Mouse (Mus musculus) mesoderm, embryonic 11.5 days (tissue): ENCODE results near the gene Zfp637.
"Not testable (repeated sequence)": the region's sequence is repeated elsewhere in the genome, so short reads cannot be mapped to it uniquely, and the experiment has no call there.

Experiments used
- DNase-seq: peaks from one replicate; pipeline ENCODE4 v3.0.0-alpha.2; 2012; ENCODE audit warnings: low read depth, low spot score

The Zfp637 gene

DNA sequence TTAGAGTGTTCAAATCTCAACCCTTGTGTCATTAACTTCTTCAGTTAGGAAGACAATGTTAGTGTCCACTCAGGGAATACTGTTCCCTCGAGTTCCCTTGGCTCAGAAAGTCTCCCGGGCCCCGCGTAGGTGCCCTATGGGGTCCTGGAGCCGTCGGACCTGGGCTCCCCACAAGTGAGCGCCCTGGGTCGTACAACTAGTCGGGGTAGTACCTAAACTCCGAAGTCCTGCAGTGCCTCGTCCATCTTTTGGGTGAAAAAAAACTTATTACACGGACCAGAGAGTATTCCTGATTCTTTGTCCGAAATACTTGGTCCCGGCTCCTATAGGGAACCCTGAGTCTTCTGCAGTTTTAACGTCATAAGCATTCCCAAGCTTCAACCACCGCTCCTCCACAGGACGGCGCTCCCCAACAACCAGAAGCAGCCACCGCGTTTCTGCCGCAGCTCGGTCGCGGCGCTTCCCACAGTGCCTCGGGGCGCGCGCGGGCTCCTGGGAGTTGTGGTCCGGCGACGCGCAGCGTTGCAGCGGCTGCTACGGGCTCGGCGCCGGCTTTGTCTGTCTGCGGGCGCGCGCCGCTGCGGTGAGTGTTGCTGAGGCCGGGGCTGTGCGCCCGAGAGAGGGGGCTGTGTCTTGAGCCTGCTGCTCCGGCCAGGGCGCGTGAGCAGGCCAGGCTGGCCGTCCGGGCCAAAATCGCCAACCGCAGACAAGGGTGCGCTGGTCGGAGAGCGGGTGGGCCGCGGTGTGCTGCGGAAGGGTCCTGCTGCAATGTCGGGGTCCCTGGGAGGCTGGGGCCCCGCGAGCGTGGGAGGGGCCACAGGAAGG lies at the start of gene Zfp637:
Gene Zfp637 (plus strand): TSS at position 495 of the 825 bp plus-strand sequence.
- peak; percentile 93 for DNase-seq

DNA sequence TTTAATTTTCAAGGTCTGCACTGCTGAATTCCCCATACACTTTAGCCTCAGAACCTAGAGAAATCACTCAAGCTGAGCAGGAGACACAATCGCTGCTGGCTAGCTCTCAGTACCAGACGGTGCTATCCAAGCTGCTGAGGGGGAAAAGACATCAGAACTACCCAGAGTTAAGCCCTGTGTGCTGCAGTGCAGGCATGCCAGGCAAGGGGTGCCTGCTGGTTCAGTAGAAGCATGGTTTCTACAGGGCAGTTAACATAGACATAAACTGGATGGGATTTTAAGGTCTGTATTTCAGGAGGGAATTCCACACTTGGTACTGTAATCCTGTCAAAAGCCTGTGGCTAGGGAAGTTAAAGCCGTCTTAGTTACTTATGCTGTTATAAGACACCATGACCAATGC lies 45.7 kb upstream of the Zfp637 start:
- DNase-seq, result no peak

DNA sequence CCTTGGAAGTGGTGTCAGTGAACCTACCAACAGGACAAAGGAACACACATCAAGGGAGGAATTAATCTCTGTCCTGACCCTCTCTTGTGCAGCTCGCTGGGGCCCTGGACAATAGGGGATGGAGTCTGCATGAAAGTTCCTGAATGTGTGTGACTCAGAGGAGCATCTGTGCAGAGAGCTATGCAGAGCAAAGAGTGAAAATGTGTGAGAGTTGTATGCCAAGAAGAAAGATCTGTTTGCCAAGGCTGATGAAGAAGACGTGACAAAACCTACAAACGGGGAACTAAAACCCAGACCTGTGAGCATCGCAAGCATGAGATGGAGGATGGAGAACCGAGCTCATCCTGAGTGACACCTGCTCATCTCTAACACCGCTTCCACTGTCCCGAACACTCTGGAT lies 40.2 kb upstream of the Zfp637 start:
- no peak for DNase-seq

DNA sequence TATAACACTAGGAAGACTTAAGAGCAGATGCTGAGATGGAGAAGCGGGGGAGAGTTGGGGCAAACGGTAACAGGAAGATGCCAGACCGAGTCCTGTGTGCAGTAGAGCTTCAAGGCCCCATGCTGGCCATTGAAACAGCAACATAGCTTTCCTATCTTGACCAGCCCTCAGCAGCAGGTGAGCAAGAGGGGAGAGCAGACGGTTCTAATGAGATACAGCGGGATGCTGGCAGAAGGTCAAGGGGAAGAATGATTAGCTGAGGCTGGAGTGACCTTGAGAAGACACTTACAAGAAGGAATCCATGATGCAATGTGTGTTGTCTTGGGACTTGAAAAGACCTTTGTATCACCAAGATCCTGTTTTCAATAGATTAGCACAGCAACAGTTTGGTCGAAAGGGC lies 39.2 kb upstream of the Zfp637 start:
- DNase-seq, result no peak

DNA sequence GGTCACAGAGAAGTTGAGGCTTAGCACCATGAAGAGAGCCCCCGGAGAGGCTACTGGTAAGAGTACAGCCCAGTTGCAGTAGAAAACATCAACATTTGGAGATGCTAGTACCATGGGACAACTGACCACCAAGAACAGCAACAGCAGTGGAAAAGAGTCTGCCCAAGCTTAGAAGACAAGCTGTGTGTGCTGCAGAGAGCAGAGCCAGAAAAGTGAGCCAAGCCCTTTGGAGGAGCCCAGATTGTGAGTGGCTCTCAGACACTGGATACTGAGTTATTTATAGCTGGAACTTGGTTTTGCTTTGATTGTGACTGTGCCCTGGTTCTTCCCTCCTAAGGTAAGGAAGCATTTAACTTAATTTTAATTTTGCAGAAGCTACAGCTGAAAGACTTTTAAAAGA lies 33.2 kb upstream of the Zfp637 start:
- DNase-seq, result no peak

DNA sequence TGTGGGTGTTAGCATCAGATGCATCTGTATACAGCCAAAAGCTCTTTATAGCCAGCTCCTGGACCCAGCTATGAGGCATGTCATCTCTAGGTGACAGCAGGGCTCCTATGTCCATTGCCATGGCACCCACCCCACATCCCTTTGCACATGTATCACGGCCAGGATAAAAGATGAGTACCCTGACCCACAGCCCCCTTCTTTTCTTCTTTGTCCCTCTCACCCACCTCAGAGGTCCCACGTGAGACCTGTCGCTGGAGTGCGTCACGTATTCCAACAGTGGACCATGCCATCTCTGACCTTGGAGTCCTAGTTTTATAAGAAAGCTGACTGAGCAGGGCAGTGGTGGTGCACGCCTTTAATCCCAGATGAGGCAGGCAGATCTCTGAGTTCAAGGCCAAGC lies 31.2 kb upstream of the Zfp637 start:
- no peak for DNase-seq

DNA sequence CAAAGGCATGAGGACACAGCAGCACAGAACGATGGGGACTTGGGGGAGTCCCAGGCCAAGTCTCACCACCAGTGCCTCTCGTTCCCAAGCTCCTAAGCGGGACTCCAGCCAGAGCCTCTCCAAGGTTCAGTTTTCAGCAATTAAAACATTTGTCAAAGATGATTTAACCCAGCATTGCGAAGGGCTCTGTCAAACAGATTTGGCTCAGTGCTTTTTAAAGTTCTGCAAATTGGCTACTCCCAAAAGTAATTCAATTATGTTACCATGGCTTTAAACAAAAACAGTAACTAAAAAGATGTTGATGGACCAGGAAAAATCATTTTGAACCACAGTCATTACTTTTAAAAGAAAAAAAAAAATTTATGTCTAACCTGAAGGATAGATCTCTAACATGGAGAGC lies 30.3 kb upstream of the Zfp637 start:
- DNase-seq, result no peak

DNA sequence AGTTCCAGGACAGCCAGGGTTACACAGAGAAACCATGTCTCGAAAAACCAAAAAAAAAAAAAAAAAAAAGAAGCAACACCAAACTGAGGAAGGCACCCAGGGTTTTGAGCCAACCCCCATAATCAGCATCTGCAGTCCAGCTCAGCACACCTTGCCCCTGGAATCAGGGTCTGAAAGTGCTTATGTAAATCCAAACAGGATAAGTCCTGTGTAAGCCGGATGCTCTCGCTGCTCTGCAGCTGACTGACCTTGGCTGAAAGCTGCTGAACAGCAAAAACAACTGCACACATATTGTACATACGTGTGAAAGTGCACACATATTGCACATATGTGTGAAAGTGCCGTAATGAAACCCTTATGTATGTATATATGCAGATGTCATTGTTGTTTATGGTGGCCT lies 29.7 kb upstream of the Zfp637 start:
- no peak for DNase-seq

DNA sequence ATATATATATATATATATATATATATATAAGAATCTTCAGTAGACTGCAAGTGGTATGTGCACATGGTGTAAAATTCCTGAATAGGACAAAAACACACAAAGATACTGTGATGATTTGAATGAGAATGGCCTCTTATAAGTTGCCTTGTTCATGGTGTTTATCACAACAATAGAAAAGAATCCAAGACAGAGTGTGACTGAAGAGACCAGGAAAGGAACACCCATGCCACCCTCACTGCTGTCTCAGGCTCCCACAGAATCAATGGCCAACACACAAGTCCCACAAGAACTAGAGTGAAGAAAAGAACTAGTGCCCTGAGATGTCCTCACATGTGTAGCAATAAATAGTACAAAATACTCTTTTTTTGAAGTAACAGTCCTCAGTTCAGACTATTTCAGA lies 26.3 kb upstream of the Zfp637 start:
- no peak for DNase-seq

DNA sequence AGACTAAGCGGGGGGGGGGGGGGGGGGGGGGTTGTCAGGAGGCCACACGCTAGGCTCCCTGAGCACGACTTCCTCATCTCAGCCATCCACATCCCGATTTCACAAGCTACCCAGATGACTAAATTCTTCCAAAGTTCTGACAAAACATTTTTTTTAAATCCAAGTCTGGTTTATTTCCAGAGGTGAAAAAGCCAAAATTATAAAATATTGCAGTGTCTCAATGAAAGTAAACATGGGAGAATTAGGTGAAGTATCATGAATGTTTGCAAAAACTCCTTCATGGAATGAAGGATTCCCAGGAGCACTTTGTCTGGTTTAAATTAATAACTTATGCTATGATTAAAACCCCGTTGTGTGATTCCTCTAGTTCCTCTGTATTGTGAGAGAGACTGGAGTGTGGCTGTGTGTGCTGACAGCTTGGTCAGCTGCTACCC lies 23.9 kb upstream of the Zfp637 start:
- DNase-seq, result no peak

DNA sequence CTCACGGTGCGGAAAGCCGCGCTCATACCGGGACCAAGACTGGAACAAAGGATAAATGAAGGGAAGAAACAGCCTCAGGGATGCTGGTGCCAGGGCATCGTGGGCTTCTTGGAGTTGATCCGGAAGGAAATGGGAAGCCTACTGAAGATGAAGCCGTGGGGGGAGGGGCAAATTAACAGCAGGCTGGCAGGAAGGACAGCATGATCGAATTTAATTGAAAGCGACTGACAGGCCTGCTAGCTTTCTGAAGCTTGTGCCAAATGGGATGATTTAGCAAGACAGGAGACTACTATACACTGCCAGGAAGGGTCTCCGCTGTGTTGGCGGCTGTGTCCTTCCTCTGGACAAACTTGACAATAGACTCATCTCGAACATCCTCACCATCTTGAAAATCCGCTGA lies 20.7 kb upstream of the Zfp637 start:
- DNase-seq, result no peak

DNA sequence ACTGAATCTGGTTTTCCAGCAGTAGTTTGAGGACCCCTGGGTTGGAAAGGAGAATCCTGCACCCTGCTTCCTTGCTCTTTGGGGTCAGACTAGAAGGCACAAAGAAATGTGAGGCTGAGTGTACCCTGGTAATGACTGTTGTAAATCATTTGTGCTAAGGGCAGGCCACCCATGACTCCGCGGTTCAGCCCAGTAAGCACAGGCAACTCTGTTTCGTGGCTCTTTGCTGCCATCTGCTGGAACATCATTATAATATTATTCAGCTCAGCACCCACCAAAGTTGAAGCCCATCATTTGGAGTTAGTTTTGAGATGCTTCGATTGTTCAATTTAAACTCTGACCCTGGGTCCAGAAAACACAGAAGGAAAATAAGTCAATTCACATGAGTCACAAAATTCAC lies 15.6 kb upstream of the Zfp637 start:
- peak; percentile 91 for DNase-seq

DNA sequence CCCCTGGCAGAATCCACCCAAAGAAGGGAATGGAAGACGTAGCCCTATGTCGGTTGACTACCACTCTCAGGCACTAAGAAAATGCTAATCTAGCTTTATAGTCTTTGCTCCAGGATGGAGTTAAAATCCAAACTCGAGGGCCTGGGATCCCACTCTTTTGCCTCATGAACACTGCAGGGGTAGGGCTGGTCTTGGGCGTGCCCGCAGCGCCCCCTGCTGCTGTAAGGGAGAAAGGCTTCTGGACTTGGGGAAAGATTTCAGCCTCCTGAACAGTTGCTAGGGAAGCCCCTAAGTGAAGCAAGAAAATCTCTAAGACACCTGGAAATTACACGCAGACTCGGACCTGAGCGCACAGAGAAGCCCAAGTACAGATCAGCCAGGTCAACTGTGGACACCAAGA lies 12.7 kb upstream of the Zfp637 start:
- DNase-seq, result peak; percentile 78

DNA sequence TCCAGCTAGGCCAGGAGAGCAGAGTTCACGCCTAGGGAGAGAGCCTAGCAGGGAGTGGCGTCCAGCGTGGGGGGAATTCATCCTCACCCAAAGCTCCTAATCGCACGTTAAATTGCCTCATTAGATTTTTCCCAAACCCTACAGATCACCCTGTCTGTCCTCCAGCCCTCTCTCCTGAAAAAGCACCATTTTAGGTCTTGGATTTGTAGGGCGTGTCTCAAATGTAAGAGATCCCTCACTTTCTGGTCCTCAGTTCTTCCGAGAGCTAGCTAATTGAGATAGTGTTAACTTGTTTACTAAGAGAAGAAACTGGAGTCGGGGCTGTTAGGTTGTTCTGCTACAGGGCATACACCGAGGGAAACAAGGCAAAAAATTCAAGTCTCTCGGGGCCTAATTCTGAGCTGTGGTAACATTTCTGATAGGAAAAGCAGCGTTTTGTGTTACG lies 553 bp downstream of the Zfp637 start:
- no peak for DNase-seq

DNA sequence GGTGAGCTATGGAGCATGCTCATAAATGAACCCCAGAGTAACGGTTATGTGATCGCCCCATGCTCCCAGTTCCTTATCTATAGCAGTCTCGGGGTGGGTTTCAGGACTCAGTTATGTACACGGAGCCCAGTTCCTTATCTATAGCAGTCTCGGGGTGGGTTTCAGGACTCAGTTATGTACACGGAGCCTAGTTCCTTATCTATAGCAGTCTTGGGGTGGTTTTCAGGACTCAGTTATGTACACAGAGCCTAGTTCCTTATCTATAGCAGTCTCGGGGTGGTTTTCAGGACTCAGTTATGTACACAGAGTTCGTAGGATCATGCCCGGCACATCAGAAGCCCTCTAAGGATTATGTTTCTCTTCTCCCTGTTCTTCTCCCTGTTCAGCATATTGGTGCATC lies 3.6 kb downstream of the Zfp637 start:
- no peak for DNase-seq

DNA sequence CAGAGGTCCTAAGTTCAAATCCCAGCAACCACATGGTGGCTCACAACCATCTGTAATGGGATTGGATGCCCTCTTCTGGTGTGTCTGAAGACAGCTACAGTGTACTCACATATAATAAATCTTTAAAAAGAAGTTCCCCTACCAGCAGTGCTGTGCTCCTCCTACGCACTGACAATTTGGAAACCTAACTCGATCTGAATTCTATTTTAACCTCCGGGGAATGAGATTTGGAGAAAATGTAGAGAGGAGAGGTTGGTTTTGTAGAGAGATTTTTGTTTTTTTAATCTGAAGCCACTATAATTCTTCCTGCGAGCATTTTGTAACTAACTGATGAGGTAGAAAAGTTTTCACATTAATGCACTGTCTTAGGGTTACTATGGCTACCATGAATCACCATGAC lies 5.7 kb downstream of the Zfp637 start:
- DNase-seq, result not testable (repeated sequence)

DNA sequence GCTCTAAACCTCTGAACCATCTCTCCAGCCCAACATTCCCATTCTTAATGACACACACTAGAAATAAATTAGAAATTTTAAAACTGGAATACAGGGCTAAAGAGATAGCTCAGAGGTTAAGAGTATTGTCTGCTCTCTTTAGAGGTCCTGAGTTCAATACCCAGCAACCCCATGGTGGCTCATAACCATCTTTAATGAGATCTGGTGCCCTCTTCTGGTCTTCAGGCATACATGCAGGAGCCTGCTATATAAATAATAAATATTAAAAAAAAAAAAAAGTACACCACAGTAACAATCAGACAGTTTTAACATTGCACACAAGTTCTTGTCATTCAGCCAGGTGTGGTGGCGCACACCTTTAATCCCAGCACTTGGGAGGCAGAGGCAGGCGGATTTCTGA lies 6.8 kb downstream of the Zfp637 start:
- DNase-seq, result no peak

DNA sequence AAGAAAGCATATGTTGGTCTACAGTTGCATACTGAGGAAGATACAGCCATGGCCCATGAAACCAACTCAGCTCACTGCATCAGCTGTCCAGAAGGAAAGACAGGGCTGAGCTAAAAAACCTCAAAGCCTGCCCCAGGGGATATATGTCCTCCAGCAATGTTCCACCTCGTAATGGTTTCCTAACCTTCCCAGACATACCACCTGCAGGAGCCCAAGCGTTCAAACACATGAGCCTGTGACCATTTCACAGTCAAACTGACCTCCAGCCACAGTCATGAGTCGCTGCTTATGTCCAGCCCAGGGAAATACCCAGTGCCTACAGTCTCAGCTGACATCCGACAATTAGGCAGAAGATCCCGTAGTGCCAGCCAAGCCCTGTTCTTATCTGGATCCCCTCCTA lies 7.6 kb downstream of the Zfp637 start:
- DNase-seq, result no peak

DNA sequence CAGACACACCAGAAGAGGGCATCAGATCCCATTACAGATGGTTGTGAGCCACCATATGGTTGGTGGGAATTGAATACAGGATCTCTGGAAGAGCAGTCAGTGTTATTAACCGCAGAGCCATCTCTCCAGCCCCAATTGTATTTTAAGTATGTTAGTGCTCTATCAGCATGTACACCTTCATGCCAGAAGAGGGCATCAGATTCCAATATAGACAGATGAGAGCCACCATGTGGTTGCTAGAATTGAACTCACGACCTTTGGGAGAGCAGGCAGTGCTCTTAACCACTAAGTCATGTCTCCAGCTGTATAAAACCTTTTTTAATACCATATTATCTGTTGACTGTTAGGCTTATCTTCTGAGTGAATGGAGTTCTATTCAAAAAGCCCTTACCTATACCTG lies 10.8 kb downstream of the Zfp637 start:
- DNase-seq, result no peak

DNA sequence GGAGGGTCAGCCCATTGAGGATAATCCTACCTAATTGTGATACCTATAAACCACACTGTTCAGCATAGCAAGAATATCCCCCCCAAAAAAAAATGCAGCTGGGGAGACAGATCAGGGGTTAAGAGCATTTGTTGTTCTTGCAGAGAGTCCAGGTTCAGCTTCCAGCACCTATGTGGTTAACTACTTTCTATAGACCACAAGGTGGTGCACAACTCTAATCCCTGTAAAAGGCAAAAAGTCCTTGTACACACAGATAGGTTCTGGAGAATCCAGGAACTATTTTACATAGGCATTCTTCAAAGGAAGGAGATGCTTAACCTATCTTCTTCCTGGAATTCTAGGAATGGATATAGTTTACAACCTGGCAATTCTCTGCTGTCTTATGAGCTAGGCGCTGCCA lies 17.0 kb downstream of the Zfp637 start:
- no peak for DNase-seq

DNA sequence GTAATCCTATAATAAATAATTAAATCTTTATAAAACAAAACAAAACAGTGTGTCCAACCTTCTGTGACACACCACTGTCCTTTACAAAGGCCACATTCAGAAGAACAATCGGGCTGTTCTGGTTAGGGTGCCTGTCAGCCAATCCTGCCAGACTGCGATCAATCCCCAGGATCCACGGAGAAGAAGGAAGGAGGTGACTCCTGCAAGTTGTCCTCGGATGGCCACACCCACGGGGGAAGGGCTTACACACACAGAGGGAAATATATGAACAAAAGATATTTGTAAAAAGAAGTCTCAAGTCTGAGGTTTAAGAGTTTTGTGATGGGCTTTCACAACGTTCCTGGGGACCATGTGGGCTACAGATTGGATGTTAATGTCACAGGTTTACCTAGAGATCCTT lies 20.9 kb downstream of the Zfp637 start, which contains the start of gene Zfp239:
Gene Zfp239 (plus strand): TSS at position 253 of the 400 bp plus-strand sequence.
- no peak for DNase-seq

DNA sequence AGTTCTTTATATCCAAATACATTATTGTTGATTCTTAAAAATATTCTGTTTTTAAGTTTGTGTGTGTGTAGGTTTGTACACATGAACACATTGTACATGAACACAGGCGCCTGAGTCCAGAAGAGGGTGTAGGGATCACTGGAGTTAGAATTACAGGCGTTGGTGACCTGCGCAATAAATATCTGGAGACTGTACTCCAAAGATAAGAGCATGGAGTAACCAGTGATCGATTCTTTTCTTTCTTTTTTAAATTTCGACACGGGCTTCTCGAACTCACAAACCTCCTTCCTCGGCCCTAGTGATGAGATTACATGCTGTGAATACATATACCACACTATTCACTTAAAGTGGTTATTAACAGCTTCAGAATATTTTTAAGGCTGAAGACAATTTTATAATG lies 21.5 kb downstream of the Zfp637 start:
- no peak for DNase-seq

DNA sequence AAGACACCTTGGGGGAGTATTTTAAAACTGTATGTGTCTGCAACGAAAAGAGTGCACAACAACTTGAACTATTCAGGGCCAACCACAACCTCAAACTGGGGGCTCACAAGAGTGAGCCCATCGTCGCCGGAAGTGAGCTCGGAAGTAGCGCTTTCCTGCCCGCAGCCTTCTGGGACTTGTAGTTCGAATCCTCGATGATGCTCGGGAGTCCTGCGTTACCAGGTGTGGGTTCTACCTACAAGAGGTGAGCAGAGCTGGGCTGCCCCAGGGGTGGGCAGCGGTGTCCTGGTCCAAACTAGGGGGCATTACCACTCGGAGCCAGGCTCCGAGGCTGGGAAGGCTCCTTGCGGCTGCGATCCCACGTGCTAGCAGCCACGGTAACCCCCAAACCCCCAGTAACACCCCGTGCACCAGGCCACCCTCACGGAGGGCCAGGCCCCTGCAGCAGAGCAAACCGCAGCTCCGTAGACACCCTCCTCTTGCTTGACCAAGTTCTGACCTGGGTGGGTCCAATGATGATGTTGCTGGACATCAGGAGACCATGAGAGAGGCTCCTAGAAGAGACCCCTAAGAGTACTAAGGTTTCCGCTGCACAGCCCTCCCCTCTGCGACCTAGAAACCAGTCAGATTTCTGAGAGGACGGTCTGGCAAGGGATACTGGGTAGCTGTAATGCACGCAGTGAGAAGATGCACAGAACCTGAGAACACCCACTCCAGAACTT lies 22.1 kb downstream of the Zfp637 start:
- peak; percentile 60 for DNase-seq
